Mouse (Mus musculus) layer of hippocampus, postnatal 25 days (tissue): Measurements from ENCODE around the gene Syngap1. TPM values are rescaled to one million over a fixed set of nuclear protein-coding genes. Genes with fewer than 3 reads are reported as not detected.

Source experiments
- DNase-seq, 2 experiments: peaks; one replicate each; pipeline ENCODE4 v3.0.0; 2022; ENCODE audit warnings: mixed read lengths in 2 of 2, low spot score in 1 of 2; ENCODE audit errors: extremely low spot score in 1 of 2
- total RNA-seq, 2 experiments: library from RNA; stranded (reverse); gene quantifications; 2 replicates each; pipeline ENCODE4 v1.2.3; 2021

Syngap1 gene
- total RNA-seq, 2 experiments from 2014 or later = 399 to 523 TPM

DNA sequence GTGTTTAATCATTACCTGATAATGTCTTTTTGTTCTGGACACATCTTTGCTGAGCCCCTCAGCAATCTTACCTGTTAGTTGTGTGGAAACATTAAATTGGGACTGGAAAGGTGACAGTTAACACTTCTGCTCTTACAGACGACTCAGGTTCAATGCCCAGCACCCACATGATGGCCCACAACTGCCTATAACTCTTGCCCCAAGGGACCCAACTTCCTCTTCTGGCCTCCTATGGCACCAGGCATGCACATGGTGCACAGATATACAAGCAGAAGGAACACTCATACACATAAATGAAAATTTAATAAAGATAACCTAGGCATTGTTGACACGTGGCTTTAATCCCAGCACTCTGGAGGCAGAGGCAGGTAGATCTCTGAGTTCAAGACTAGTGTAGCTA is 38.4 kb downstream of the Syngap1 start:
- no peak for DNase-seq

DNA sequence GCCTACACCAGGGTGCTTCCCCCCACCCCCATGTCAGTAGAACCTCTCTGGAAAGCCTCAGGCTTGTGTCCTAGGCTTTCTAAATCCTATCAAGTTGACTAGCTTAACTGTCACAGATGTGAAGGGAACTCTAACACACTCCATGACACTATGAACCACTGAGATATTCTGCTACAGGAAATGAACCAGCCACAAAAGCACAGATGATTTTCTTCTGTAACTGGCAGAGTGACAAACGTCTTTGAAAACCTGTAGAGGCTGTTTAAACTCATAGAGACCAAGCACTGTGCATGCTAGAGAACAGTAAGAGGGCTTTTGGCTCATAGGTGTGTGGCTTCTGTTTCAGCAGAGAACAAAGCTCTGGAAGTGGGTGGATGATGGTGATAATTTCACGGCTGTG is 40.0 kb downstream of the Syngap1 start:
- no peak for DNase-seq

DNA sequence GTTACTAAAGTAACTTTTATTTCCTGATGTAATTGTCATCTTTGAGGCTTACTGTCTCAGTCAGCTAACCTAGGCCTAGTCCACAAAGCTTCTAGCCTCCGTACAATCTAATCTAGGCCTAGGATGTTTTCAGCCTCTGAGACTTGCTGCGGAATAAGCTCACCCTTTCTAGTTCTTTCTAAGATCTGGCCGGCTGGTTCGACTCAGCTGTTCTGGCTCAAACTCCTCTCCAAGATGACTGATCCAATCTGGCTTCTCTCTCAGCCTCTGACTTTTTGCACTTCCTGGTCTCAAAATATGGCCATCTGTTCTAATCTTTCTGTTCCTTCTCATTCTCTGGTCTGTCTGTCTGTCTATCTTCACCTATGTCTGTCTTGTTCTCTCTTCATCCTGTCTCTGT is 42.3 kb downstream of the Syngap1 start:
- no peak for DNase-seq

DNA sequence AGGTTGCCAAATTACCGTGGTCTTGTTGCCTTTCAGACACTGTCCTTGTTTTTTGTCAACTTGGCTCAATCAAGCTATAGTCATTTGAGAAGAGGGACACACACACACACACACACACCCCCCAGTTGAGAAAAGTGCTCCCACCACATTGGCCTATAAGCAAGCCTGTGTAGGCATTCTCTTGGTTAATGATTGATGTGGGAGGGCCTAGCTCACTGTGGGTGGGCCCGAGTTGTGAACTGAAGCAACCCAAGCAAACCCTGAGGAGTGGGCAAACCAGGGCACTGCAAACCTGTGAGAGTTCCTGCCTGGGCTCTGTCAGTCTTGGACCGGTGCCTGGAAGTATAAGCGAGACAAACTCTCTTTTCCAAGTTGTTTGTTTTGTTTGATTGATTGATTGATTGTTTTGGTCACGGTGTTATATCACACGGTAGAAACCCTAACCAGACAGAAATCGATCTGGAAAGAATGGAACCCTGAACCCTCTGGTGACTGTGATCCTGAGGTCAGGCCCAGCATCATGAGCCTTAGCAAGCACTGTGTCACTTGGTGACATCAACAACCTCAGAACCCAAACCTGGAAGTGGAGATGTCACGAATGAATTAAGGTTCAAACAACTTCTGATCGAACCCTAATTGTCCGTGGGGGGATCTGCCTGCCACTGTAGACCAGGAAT is 44.6 kb downstream of the Syngap1 start:
- DNase-seq = no peak

DNA sequence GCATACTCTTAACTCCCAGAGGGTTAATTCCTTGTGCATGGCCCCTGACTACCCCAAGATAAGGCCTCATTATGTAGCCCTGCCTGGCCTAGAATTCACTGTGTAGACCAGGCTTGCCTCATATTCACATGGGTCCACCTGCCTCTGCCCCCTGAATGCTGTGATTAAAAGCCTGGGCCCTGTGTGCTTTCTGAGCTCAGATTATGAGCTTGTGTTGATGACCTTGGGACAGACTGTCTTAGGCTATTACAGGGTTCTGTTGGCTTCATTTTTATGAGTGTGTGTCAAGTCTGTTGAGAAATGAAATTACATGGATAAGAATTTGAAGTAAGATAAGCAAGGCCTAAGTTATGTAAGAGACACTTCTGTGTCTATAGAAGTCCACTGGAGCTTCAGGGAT is 49.5 kb downstream of the Syngap1 start:
- DNase-seq = no peak

DNA sequence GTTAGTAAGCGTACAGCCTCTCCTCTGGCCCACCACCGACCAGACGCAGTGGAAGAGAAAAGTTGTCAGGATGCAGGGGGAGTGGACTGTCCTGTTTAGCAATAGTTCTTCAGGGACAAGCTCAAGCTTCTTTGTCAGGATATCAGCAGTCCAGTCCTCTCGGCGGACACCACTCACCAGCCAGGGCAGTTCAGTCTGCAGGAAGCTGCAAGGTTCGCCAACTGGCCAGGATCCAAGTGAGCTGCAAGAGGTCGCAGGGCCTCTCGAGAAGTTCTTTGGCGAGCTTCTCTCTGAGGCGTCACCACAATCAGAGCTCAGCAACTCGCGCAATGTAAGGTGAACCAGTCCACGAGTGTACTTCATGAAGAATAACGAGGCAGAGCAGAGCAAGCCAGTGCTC is 53.4 kb downstream of the Syngap1 start:
- no peak for DNase-seq

DNA sequence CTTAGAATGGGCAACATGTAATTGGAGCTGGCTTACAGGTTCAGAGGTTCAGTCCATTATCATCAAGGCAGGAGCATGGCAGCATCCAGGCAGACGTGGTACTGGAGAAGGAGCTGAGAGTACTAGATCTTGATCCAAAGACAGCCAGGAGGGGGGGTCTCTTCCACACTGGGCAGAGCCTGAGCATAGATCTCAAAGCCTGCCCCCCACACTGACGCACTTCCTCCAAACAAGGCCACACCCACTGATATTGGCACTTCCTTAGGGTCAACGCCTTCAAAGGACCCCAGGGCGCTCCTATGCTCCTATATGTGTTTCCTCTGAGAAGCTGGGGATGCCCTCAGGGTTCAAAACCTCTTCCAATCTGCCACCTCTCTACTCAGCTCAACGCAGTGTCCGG is 54.0 kb downstream of the Syngap1 start:
- no peak for DNase-seq

DNA sequence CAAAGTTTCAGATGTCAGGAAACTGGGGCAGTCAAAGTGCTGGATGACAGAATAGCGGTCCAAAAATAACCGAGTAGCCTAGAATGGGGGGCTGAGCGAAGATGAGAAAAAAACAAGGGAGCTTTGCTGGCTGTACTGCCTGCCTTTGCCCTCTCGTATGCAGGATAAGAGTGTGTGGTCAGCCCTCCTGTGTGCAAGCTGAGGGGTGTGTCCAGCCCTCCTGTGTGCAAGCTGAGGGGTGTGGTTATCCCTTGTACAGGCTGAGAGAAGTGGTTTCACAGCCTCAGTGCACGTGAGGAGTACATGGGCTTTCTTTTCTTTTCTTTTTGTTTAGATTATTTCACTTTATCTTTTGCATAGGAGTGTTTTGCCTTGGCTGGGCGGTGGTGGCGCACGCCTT is 54.5 kb downstream of the Syngap1 start:
- no peak for DNase-seq

DNA sequence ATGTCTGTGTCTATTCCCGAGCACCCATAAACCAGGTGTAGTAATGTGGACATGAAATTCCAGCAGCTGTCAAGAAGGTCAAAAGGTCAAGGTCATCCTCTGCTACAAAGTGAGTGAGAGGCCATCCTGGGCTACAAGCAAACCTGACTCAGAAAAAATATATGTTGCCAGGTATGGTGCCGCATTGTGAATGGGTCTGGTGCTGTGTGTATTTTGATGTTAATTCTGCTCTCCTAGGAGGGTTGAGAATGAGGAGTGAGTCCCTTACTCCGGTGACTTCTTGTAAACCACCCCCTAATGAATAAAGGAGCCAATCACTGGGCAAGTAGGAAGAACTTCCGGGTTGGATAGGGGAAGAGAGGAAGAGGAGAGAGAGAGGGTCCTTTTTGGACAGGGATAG is 56.6 kb downstream of the Syngap1 start:
- no peak for DNase-seq

DNA sequence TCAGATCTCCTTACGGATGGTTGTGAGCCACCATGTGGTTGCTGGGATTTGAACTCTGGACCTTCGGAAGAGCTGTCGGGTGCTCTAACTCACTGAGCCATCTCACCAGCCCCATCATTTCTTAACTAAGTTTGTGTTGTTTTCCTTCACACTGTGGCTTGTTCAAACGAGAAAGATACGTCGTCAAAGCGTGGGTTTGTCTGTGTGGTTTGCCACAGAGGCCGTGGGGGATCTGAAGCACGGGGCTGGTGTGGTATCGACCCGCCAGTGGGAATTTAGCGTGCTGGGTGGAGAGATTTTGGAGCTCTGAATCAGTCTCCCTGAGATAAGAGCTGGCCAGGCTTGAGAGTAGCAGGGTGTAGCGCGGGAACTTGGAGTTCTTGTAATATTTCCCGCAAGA is 57.2 kb downstream of the Syngap1 start:
- no peak for DNase-seq

DNA sequence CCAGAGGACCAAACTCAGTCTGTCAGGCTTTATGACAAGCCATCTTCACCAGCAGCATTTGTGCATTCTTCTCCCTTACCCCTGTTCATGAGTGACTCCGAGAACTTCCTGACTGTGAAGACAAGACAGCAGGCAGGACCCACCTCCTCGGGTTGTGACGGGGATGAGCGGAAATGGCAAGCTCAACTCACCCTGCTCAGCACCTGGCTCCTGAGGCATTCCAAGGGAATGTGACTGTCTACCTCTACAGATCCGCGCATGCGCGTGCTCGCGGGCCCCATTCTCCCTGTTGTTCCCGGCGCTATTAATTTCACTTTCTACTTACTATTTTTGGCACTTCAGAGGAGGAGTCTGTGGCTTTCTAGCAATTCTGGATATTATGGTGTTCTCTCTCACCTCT is 58.9 kb downstream of the Syngap1 start:
- DNase-seq = no peak

DNA sequence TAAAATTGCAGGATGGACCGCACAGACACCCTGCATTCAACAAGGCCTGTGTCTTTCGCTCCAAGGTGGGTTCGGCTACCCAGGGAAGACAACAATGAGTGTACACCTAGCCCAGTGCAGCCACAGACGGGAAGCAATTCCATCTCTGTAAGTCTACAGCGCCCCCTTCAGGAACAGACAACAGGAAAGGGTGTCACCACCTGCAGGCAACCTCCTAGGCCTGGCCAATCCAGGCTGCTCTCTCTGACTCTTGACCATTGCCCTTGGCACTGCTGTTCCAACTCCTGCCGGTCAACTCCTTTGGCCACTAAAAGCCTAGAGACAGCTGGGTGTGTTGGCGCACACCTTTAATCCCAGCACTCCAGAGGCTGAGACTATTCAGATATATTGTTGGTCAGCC is 60.1 kb downstream of the Syngap1 start:
- DNase-seq = no peak

DNA sequence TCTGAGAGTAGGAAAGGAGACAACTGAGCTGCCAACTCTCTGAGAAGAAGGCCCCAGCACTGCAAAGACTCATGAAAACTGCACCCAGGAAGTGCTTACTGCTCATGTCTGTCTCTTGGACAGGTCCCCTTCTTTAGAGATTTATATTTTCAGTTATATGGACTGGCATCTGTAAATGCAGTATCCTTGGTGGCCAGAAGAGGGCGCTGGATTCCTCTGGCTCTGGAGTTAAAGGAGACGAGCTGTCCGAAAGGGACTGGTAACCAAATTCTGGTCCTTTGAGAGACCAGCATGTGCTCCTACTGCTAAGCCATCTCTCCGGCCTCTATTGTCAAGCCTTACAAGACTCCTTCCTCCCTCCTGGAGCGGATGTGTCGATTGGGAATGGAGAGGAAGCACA is 60.8 kb downstream of the Syngap1 start:
- no peak for DNase-seq

DNA sequence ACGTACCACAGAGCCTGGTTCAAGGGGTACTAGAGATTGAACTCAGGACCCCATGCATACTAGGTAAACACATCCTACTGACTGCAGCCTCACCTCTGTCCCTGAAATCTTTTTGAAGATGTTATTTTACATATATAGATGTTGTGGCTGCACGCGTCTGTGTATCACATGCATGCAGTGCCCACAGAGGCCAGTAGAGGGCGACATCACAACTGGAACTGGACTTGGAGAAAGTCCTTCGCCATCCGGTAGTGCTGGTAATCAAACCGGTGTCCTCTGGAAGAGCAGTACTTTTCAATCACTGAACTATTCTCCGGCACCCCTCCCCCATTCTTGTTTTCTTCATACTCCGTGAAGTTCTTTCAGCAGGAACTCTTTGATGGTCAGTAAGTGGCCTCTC is 63.4 kb downstream of the Syngap1 start:
- peak in 1 of 2 experiments; percentile 55 for DNase-seq

DNA sequence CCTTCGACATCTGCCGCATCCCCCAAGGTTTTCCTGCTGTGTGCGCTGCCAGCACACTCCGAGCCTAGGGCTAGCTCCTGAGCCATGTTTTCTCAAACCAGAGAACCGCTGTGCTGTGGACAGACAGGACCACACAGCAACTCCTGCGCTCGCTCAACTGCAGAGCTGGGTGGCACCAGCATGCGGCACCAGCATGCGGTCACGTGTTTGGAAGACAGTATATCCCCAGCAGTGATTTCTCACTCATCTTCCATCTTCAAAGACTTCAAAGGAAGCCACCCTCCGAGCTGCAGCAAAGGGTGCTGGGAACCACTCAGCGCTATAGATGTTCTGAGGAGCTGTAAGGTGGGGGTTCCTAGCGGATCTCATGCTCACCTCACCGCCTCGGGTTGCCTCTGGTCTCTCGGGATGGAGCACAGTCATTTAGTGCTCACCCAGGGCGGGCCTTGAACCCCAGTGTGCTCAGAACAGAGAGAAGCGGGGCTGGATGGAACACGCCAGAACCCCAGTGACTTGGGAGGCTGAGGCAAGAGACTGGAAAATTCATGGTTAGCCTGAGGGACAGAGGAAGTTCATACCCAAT is 63.9 kb downstream of the Syngap1 start:
- no peak for DNase-seq

DNA sequence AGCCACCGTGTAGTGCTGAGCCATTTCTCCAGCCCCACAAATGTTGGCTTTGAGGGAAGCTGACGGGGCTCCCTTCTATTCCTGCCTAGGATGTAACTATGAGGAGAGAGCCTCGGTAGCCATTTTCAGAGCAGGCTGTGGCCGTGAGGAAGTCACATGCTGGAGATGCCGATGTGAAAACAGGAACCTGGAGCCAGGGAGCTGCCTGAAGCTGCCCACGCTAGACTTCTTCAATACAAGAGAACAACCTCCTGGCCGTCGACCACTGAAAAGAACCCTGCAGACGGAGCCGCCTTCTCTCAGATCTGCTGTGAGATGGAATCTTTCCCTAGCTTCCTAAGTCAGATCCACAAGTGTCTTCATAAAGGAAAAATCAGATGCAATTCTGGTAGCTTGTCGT is 64.6 kb downstream of the Syngap1 start:
- DNase-seq = no peak

DNA sequence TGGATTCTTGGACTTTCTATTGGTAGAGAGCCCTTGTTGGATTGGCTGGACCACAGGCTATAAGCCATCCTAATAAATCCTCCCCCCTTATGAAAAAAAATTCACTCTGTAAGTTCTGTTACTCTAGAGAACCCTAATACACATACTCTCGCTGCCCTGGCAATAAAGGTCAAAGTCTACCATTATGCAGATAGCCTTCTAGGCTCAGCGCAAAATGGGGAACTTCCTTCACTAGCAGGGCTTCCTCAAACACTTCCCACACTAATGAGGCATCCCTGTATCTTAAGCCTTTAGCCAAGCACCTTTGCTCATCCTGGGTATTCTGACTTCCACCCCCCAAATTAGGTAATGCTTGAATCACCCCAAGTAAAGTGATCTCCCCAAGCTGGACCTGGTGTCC is 67.2 kb downstream of the Syngap1 start:
- DNase-seq = no peak

DNA sequence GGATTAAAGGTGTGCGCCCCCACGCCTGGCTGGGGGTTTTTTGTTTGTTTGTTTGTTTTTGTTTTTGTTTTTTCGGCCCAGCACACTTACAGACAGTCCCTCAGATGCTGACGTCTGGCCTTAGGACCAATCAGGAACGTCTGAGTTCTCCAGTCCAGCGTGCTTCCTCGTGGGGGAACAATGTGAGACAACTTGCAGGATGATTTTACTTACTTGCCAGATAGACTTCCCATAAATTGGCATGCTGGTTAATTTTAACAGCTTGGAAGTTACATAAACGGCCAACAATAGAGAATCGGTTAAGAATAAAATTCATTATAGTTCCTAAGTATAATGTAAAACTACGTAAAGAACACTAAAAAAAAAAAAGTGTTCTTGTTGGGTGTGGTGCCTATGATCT is 70.1 kb downstream of the Syngap1 start:
- DNase-seq = no peak

DNA sequence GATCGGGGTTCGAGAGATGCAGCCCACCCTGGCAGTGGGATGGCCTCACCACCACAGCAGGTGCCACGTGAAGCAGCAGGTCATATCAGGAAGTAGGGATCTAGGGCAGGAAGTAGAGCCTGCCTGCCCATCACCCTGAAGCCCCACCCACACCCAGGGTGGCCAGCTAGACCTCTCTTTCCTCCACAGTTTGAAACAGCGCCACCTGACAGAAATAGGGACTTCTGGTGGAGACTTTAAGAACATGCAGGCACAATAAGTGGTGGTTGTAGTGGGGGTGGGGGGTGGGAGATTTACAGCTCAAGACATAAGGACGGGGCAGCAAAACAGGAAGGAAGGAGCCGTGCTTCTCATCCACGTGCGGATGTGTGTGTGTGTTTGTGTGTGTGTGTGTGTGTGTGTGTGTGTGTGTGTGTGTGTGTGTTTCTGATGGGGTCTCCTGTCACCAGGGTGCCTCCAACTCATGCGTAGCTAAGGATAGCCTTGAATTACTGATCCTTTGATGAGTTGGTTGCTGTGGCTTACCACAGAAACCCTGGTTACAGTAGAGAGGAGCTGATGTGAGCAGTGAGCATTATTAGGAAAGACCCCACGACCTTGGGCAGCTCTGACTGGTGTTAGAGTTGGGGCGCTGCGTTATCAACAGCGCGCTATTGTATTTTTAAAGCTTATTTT is 71.1 kb downstream of the Syngap1 start:
- no peak for DNase-seq

DNA sequence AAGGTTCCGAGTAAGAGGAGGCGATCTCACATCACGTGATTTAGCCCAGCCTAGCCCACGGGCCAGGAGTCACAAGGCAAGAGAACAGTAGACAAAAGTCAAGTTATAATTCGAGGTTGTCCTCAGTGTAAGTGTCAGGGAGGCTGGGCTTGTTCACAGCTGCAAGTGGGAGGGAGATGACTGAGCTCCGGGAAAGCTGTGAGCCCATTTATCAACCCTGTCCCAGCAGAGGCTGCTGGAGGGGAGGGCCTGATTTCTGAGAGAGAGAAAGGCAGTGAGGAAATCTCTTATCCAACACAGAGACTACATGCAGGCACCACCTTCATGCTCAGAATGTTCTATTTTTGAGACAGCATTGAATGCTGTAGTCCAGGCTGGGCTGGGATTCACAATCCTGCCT is 71.9 kb downstream of the Syngap1 start:
- no peak for DNase-seq

DNA sequence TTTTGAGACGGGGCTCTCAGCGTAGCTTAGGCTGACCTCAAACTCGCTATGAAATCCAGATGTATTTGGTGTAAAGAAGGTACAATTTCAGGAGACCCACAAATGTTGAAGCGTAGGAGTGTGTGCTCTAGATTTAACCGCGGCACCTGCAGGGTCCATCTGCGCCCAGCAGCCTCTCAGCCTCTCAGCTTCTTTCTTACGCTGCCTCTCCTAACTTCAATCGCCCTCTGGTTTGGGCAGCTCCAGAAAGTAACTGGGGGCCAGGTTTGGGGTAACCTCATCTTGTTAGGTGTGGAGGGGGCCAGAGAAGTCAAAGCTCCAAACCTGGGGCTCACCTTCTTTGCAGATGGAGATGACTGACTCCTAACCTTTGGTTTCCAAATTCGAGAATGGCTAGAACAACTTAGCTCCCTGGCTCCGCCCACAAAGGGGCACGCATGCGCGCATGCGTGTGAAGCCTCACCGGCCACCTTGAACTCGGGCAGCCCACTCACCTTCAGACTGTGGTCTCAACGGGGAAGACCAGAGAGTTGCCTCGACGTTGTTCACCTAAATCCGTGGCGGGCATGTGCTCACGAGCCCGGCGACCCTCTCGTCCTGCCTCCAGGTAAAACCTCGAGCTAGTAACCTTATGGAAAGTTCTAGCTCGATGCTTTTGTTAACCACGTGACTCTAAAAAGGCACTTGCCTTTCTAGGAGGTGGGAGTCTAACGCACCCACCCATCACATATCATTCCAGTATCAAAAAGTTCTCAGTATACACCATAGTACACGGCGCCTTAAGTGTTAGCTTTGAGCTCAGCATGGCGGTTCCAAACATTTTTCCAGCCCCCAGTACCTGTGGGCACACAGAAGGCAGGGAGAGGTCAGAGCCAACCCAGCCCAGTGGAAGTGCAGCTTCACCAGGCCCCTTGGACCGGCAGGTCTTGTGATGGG is 76.8 kb downstream of the Syngap1 start:
- peak; percentile 71 to 77 for DNase-seq
